Mouse (Mus musculus) kidney, adult 2 months (tissue): ENCODE data around the gene Larp1. TPM values are rescaled to one million over a fixed set of nuclear protein-coding genes. Genes with fewer than 3 reads are reported as not detected.

ENCODE experiments used
- DNase-seq: peaks from one replicate; pipeline ENCODE4 v3.0.0; 2021
- H3K27ac ChIP-seq: fragments of 200-500 bp; 2 replicates; pipeline ENCODE4 v1.5.1; 2012; ENCODE audit warnings: low read depth, low read length, control low read depth, inconsistent platforms; ENCODE audit not compliant: insufficient read depth
- H3K27me3 ChIP-seq: fragments of 200-500 bp; replicated peaks from 2 replicates; pipeline ENCODE4 v1.6.1; 2012; ENCODE audit warnings: mild to moderate bottlenecking, moderate library complexity, low read length, inconsistent platforms; ENCODE audit not compliant: control insufficient read depth, insufficient read depth
- H3K36me3 ChIP-seq: fragments of 200-500 bp; 2 replicates; pipeline ENCODE4 v1.6.1; 2012; ENCODE audit warnings: mild to moderate bottlenecking, moderate library complexity, low read length, inconsistent platforms; ENCODE audit not compliant: control insufficient read depth, insufficient read depth
- H3K4me1 ChIP-seq: fragments of 200-500 bp; 2 replicates; pipeline ENCODE4 v1.6.1; 2011; ENCODE audit warnings: low read length; ENCODE audit not compliant: control insufficient read depth, insufficient read depth
- H3K4me3 ChIP-seq: fragments of 200-500 bp; 2 replicates; pipeline ENCODE4 v1.5.1; 2011; ENCODE audit warnings: mild to moderate bottlenecking, low read depth, low read length, control low read depth; ENCODE audit not compliant: insufficient read depth
- CTCF ChIP-seq: fragments of 200-500 bp; conservative IDR thresholded peaks from 2 replicates; pipeline ENCODE4 v1.5.1; 2011; ENCODE audit warnings: low read depth, mild to moderate bottlenecking, control low read depth, low read length, moderate library complexity, mixed read lengths; ENCODE audit not compliant: insufficient read depth, insufficient read length
- POLR2A ChIP-seq: fragments of 200-500 bp; IDR thresholded peaks from one replicate; pipeline ENCODE4 v1.6.1; 2011; ENCODE audit warnings: low read depth, low read length, control low read depth
- WGBS: fragments of 180-500 bp; shearing (Covaris S2); methylation state at CpG from one replicate; pipeline ENCODE4 v1.1.7; 2018; 5-methylcytosine and 5-hydroxymethylcytosine counted together
- polyA plus RNA-seq: library from polyadenylated mRNA; depleted of rRNA; stranded (reverse); fragments of >200 nt; gene quantifications from 2 replicates; pipeline ENCODE4 v1.2.3, GENCODE M21; 2012

Gene Larp1
- polyA plus RNA-seq, 1 experiment: 36.8 TPM

- no peaks in the 10 kb centered on the region for H3K36me3 ChIP-seq
- no peaks in the 10 kb centered on the region for H3K27me3 ChIP-seq
- no peak for TF ChIP-seq CTCF
- TF ChIP-seq POLR2A: no peak
- peaks cover 53% of the 10 kb centered on the region for H3K4me1 ChIP-seq
- no peak overlapping the region for H3K27ac ChIP-seq
- no peak overlapping the region for H3K4me3 ChIP-seq
- 21% methylated on average over 1 of the region's 1 CpGs for WGBS
- no peak for DNase-seq
These were observed 8.6 kb downstream of the Larp1 start for GRCm38 (mm10) chr11:58017422-58017821.

DNA sequence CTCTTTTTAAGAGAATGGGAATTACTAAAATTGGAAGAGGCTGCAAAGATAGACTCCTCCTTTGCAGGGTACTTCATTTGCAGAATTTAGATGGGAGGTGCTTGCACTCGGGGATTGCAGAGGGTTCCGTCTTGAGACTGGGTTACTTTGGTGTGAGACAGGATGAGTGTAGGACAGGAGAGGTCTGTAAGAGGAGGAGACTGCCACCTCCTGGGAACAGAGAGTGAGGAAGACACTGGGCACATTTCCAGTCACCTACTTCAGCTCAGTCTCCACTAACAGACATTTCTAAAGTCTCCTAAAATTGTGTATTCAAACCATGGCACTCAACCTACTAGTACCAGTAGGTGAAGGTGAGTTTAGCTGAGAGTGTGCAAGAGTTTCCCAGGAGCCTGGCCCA is 9.4 kb downstream of the Larp1 start:
- no peak overlapping the region for H3K4me3 ChIP-seq
- TF ChIP-seq CTCF (peak; percentile 55), POLR2A (no peak)

DNA sequence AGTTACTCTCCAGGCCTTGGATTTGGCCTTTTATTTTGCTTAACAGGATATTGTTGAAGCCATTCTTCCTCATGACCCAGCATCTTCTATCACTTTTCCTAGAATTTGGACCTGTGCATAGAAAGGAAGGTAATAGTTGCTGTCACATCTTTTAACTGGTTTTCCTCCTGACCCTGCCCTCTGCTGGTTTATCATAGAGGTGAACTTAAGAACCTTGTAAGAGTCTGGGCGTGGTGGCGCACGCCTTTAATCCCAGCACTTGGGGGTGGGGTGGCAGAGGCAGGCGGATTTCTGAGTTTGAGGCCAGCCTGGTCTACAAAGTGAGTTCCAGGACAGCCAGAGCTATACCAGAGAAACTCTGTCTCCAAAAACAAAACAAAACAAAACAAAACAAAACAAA is 9.8 kb downstream of the Larp1 start:
- no peak for TF ChIP-seq POLR2A
- no peak for TF ChIP-seq CTCF
- WGBS: 60% methylated on average over 4 of the region's 4 CpGs
- Histone ChIP-seq H3K27ac (no peak overlapping the region), H3K36me3 (no peaks in the 10 kb centered on the region), H3K27me3 (no peaks in the 10 kb centered on the region), H3K4me3 (no peak overlapping the region), H3K4me1 (peaks cover 53% of the 10 kb centered on the region)
- no peak for DNase-seq

More for the DNA sequence above, 9.4 kb downstream of the Larp1 start:
- 9% methylated on average over 2 of the region's 2 CpGs for WGBS
- peak; percentile 56 for DNase-seq
- H3K27ac ChIP-seq: no peak overlapping the region
- H3K27me3 ChIP-seq: no peaks in the 10 kb centered on the region
- no peaks in the 10 kb centered on the region for H3K36me3 ChIP-seq
- peaks cover 53% of the 10 kb centered on the region for H3K4me1 ChIP-seq

DNA sequence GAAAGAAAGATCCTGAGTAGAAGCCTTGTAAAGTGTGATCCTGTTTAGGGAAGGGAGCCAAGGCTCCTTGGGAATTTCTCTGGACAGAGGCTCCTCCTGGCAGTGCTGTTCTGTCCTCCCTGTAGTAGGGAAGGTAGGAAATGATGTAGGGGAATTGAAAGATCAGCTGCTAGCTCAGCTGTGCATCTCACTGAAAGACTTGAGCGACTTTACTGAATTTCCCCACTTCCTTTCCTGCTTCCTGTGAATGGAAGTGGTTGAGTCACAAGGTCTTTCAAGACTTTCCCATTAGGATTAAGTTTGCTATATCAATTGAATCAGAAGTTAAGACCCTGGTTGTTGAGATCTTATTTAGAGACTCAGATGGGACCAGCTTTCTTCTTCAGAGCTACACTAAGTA is 12.2 kb downstream of the Larp1 start:
- Histone ChIP-seq H3K4me1 (peaks cover 71% of the 10 kb centered on the region), H3K4me3 (no peak overlapping the region), H3K36me3 (no peaks in the 10 kb centered on the region), H3K27ac (no peak overlapping the region), H3K27me3 (no peaks in the 10 kb centered on the region)
- TF ChIP-seq CTCF (no peak), POLR2A (no peak)
- DNase-seq: no peak
- WGBS: 40% methylated on average over 1 of the region's 1 CpGs

- no peaks in the 10 kb centered on the region for H3K36me3 ChIP-seq
- no peak overlapping the region for H3K4me3 ChIP-seq
- H3K4me1 ChIP-seq: peaks cover 68% of the 10 kb centered on the region
- H3K27me3 ChIP-seq: no peaks in the 10 kb centered on the region
- H3K27ac ChIP-seq: no peak overlapping the region; the same call in 1 of the 2 replicates
- TF ChIP-seq POLR2A (no peak), CTCF (no peak)
- DNase-seq: peak; percentile 40
- WGBS: 11% methylated on average over 2 of the region's 2 CpGs
These were observed 12.8 kb downstream of the Larp1 start for GRCm38 (mm10) chr11:58021618-58022017.

- TF ChIP-seq POLR2A (no peak), CTCF (no peak)
- whole genome bisulfite sequencing: 26% methylated on average over 1 of the region's 1 CpGs
- Histone ChIP-seq H3K4me1 (peaks cover 50% of the 10 kb centered on the region), H3K4me3 (no peak overlapping the region), H3K27me3 (no peaks in the 10 kb centered on the region), H3K36me3 (no peaks in the 10 kb centered on the region), H3K27ac (peak overlapping the region; percentile 25; the same call in 1 of the 2 replicates)
- DNase-seq: peak; percentile 40
These were observed 15.4 kb downstream of the Larp1 start for GRCm38 (mm10) chr11:58024271-58024670.

GRCm38 (mm10) chr11:58024671-58025070 is 15.8 kb downstream of the Larp1 start:
- H3K4me3 ChIP-seq: no peak overlapping the region
- 75% methylated on average over 2 of the region's 2 CpGs for WGBS
- H3K36me3 ChIP-seq: no peaks in the 10 kb centered on the region
- H3K27ac ChIP-seq: no peak overlapping the region
- H3K27me3 ChIP-seq: no peaks in the 10 kb centered on the region
- H3K4me1 ChIP-seq: peaks cover 48% of the 10 kb centered on the region
- TF ChIP-seq CTCF: no peak
- no peak for TF ChIP-seq POLR2A
- no peak for DNase-seq
